Mouse (Mus musculus) monocyte, adult 2 months (primary cell): ENCODE data around the gene Ap2a1.

Source experiments
- DNase-seq, 2 experiments: peaks; one replicate each; pipeline ENCODE4 v3.0.0; 2022; ENCODE audit warnings: low spot score in 2 of 2, low read depth in 1 of 2

Ap2a1 gene

GRCm38 (mm10) chr7:44953561-44953960 is 24.3 kb upstream of the Ap2a1 start:
- DNase-seq = no peak

GRCm38 (mm10) chr7:44952611-44953306 is 23.5 kb upstream of the Ap2a1 start:
- peak; percentile 63 to 65 for DNase-seq

DNA sequence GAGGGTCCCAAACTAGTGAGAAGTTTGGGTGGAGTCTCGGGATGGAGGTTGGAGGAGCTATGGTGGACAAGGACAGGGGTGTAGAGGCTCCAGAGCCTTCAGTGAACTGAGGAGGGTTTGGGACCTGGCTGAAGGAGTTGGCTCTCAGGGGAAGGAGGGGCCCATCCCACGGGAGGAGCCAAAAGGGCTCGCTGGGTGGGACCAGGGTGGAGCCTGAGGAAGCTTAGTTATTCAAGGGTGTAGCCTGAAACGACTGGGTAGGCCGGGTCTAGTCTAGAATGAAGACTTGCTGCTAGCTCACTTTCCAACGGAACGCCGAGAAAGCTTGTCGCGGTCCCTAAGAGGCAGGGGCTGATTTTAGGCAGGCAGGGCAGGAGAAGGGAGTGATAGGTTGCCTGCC is 22.7 kb upstream of the Ap2a1 start:
- DNase-seq = no peak

GRCm38 (mm10) chr7:44949922-44950321 is 20.6 kb upstream of the Ap2a1 start:
- DNase-seq = no peak

- no peak for DNase-seq
Measured at GRCm38 (mm10) chr7:44942904-44943303, 13.6 kb upstream of the Ap2a1 start, which contains the start of gene Tsks. Tsks (plus strand) TSS chr7:44943204.

GRCm38 (mm10) chr7:44938680-44939079 is 9.4 kb upstream of the Ap2a1 start:
- no peak for DNase-seq

DNA sequence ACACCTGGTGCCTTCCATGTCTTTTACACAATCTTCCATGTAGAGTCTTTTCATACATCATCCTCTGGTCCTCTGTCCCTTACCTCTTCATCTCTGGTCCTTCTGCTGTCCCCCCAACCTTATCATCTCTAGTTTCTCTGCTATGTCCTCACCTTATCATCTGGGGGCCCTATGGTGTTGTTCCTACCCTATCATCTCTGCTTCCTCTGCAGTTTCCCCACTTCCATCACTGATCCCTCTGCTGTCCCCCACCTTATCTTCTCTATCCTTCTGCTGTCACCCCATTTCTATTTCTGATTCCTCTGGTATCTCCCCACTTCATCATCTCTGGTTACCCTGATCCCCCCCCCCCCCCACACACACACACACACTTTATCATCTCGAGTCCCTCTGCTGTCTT is 726 bp downstream of the Ap2a1 start:
- DNase-seq = no peak

DNA sequence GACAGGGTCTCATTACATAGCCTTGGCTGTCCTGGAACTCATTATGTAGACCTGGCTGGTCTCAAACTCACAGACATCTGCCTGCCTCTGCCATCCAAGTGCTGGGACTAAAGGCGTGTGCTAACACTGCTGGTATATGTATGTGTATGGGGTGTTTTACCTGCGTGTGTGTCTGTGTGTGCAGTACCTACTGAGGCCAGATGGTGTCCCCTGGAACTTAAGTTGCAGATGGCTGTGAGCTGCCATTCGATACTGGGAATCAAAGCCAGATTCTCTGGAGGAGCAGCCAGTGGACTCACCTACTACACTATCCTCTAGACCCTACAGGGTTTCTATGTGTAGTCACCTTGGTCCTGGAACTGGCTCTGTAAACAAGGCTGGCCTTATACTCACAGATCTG is 3.8 kb downstream of the Ap2a1 start:
- DNase-seq = no peak

- no peak for DNase-seq
Measured at GRCm38 (mm10) chr7:44922530-44922929, 6.8 kb downstream of the Ap2a1 start.

- DNase-seq = no peak
Measured at GRCm38 (mm10) chr7:44919127-44919526, 10.2 kb downstream of the Ap2a1 start.

DNA sequence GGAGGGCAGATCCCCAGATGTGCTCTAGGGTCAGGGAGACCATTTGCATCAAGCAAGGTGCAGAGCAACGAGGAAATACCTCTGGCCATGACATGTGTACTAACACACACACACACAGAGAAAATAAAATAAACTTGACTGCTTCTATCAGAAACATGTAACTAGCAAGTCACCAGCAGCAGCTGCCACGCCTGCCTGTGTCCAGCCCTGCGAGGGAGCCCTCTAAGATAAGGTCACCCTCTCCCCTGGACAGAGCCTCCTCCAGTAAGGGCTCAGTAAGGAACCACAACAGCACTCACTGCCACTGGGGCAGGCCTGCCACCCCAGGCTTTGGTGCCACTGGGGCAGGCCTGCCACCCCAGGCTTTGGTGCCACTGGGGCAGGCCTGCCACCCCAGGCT is 11.1 kb downstream of the Ap2a1 start:
- no peak for DNase-seq

GRCm38 (mm10) chr7:44916881-44917280 is 12.4 kb downstream of the Ap2a1 start:
- DNase-seq = no peak

- no peak for DNase-seq
Measured at GRCm38 (mm10) chr7:44916191-44916590, 13.1 kb downstream of the Ap2a1 start.

GRCm38 (mm10) chr7:44915314-44915713 is 14.0 kb downstream of the Ap2a1 start:
- no peak for DNase-seq

DNA sequence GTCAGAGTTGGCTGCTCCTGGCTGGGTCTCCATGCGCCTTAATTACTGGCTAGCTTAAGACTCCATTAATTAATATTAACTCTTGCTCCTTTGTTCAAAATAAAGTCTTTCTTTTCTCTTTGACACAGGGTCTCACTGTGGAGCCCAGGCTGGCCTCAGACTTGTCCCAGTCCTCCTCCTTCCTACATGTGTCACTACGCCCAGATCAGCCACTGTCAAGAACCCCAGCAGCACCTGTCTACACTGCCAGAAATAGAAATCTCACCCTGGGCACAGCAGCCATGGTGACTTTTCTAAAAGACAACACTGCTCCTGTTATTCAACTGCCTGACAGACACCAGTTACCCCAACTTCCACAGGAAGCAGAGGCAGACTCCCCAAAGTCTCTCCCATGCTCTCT is 14.9 kb downstream of the Ap2a1 start:
- DNase-seq = no peak

DNA sequence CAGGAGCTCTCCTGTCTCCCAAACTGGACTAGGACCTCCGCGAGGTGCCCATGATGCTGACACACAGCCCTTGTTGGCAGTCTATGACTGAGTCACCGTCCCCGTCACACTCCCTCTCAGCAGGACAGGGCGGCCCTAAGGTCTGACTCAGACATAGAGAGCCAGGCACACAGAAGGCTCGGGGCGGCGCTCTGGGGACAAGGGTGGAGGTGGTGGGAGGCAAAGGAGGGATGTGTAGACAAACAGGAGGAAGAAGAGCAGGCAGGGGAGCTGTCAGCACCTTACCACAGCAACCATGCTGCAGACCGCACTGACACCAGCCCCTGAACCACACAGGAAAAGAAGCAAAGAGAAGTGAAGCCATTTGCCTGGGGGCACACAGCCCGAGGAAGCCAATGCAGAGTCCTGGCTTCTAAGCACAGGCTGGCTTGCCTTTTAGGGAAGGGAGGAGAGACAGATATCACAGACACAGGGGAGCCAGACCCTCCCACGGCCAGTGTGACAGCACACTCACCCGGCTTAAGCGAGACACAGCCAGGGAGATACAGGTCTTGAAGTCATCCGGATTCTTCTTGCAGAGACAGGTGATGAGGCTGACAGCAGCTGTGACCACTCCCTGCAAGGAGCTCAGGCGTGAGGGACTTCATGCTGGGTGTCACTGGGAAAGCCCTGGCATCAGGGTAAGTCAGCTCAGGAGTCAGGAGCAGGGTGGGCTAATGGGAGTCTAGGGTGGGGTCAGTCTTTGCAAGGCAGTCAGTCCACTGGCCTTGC is 20.4 kb downstream of the Ap2a1 start:
- DNase-seq = no peak

DNA sequence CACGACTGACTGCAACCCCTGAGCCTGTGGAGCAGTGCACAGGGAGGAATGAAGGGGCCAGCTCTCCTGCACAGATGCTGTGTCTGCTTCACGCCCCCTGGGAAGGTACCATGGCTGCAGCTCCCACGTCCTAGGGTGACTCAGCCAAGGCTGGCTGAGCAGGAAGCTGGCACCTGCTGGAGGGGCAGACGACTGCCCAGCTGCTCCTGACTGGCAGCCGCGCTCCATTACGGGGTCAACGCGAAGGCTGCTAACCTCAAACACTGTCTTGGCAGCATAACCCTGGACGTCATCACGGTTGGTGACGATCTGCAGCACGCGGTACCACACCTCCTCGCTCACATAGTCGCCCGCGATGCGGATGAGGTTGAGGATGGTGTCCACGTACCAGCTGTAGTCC is 23.9 kb downstream of the Ap2a1 start:
- DNase-seq = no peak

DNA sequence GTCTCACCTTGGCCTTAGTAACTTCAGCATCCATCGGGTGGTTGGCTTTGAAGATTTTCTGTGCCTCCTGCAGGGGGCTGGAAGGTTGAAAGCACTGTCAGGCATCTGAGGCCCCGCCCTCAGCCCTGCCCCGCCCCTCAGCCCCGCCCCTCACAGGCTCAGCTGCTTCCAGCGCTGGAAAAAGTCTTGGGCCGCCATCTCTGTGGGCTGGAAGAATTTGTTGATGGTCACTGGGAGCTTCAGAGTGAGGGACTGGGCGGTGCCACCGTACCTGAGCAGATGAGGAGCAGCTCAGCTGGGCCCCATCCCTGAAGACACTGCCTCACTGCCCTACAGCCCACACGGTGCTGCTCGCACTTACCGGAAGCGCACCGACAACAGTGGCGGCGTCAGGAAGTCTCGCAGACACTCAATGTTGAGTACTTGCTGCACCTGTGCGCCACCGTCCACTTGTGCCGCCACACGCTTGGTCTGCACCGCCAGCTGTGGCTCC is 28.0 kb downstream of the Ap2a1 start:
- no peak for DNase-seq

- DNase-seq = no peak
Measured at GRCm38 (mm10) chr7:44900632-44901031, 28.7 kb downstream of the Ap2a1 start.

GRCm38 (mm10) chr7:44898607-44899006 is 30.7 kb downstream of the Ap2a1 start:
- no peak for DNase-seq

GRCm38 (mm10) chr7:44896499-44896898 is 32.8 kb downstream of the Ap2a1 start:
- no peak for DNase-seq
